Mouse (Mus musculus): ENCODE measurements around the gene Eif4g1.

Gene Eif4g1

DNA sequence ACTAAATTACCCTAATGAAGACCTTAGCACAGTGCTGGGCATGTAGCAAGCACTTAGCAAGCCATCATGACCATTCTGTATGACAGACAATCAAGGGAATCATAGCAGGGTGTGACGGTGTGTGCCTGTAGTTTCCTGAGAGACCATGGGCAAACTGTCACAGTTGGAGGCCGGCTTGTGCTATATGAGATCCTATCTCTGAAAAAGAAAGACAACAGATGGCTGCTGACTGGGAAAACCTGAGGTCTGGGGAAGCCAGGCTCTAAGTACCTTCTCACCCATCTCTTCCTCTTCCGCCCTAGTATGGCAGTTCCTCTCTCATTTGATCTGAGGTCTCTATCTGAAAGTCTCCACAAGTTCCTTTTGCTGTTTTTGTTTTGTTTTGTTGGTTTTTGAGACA, 37.7 kb downstream of the Eif4g1 start:
- DNase-seq (ENCODE audit: low spot score in 2 of 2): no peak

- peak in 1 of 2 experiments; percentile 28 for DNase-seq (ENCODE audit: low spot score in 2 of 2)
Observed at GRCm38 (mm10) chr16:20706407-20707055, 38.4 kb downstream of the Eif4g1 start.

DNA sequence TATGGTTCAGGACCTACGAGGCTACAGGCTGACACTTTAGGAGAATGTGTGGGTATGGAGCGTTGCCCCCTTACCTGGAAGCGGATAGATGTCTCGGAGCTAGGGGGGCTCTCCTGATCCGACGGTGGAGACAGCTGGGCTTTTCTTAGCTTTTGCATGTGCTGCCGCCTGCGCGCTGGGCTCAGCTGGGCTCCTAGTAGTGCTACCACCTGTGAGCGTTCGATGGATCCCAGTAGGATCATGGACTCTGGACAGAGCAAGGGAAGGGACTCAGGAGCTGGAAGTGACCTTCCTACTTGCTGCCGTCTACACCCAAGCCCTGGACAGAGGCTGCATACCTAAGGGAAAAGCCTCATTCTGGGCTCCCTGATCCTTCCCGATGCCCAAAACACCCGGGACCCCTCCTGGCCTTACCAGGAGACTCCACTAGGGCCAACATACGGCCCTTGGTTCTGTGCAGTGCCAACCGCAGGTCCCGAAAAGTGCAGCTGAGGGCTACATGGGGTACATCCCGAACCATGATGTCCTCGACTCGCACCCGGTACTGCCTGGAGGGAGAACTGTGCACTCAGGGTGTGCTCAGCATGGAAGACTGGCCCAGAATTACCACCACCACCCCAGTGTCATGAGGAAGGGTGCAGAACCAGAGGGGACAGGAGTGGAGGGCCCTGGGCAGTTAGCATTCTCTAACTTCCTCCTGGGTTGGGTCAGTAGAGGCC, 40.3 kb downstream of the Eif4g1 start:
- DNase-seq (ENCODE audit: low spot score in 2 of 2): no peak

GRCm38 (mm10) chr16:20708939-20709734, 41.0 kb downstream of the Eif4g1 start:
- peak; percentile 40 to 53 for DNase-seq (ENCODE audit: low spot score in 2 of 2)

DNA sequence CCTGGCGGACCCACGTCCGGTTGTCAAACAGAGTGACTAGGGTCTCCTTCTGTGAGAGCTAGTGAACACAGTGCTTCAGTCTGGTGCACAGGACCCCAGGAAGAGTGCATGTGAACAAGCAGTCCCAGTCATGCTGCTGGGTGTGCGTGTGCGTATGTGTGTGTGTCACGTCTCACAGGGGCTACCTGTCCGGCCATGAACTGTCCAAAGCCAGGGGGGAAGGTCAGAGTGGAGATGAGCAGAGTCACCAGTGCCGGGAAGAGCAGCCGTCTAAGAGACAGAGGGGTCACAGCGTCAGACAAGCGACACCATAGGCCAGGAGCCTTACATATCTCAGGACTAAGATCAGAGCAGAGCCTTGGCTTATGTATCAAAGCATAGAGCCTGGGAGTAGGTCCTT, 42.3 kb downstream of the Eif4g1 start:
- DNase-seq (ENCODE audit: low spot score in 2 of 2): peak in 1 of 2 experiments; percentile 24

DNA sequence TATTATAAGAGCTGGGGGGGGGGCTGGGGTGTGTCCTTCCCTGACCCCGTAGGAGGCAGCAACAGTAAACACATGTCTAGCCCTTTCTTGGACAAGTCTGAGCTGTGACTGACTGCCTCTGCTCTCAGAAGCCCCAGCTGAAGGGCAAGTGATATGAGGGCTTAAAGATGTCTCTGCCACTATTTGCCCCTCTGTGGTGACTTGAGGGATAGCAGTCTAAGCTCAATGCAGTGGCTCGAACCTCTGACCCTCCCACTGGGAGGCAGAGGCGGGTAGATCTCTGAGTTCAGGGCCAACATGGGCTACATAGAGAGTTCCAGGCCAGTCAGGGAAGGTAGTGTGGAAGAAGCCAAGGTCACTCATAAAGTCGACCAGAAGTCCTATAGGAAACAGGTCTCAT, 42.7 kb downstream of the Eif4g1 start:
- no peak for DNase-seq (ENCODE audit: low spot score in 2 of 2)

DNA sequence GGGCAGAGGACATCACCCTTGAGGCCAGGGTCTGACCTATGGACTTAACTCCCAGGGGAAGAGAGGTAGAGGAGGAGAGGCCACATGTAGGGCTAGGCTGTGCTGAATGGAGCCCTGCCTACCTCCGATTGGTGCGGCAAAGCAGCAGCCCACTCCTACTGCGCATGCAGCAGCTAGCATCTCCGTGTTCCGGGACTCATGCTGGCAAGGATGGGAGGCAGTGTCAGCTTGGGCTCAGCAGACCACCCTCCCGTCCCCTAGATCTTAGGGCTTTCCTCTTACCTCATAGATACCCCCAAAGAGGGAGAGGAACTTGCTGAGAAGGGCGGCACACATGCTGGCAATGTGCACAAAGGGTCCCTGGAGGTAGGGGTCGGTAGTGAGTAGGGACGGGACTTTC, 44.1 kb downstream of the Eif4g1 start:
- no peak for DNase-seq (ENCODE audit: low spot score in 2 of 2)

DNA sequence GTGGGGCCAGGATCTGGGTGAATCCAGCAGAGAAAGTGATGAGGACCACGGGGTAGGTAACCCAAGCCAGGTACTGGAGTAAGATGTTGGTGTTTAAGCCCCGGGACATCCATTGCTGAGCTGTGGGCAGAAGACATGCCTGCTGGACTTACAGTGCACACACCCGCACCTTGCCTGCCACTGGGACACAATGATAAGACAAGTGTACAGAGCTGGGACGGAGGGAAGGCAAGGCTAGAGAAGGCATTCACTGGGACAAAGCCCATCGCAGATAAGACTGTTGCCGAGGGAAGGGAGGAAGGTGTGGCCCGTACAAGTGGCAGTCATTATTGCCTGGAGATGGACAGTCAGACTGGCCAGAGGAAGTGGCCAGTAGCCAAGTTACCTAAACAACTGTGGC, 44.8 kb downstream of the Eif4g1 start:
- no peak for DNase-seq (ENCODE audit: low spot score in 2 of 2)

GRCm38 (mm10) chr16:20714307-20715080, 46.4 kb downstream of the Eif4g1 start:
- no peak for DNase-seq (ENCODE audit: low spot score in 2 of 2)

GRCm38 (mm10) chr16:20715161-20715560, 47.0 kb downstream of the Eif4g1 start:
- no peak for DNase-seq (ENCODE audit: low spot score in 2 of 2)

DNA sequence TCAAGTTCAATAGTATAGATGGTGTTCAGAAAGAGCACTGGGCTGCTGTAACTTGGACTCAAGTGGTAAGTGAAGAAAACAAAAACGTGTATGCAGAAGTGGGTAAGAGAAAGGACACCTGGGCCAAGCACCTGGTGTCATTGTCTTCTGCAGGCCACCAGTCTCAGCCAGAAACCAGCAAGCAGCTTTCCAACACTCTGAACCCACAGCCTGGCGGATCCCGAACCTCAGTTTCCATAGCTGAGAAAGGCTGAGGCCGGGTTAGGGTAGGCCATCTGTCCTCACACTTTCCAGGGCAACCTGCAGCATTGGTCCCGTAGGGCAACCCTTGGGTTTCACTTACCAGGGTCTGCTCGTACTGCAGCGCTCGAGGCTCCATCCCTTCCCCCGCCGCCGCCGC, 47.5 kb downstream of the Eif4g1 start:
- peak; percentile 20 to 36 for DNase-seq (ENCODE audit: low spot score in 2 of 2)

DNA sequence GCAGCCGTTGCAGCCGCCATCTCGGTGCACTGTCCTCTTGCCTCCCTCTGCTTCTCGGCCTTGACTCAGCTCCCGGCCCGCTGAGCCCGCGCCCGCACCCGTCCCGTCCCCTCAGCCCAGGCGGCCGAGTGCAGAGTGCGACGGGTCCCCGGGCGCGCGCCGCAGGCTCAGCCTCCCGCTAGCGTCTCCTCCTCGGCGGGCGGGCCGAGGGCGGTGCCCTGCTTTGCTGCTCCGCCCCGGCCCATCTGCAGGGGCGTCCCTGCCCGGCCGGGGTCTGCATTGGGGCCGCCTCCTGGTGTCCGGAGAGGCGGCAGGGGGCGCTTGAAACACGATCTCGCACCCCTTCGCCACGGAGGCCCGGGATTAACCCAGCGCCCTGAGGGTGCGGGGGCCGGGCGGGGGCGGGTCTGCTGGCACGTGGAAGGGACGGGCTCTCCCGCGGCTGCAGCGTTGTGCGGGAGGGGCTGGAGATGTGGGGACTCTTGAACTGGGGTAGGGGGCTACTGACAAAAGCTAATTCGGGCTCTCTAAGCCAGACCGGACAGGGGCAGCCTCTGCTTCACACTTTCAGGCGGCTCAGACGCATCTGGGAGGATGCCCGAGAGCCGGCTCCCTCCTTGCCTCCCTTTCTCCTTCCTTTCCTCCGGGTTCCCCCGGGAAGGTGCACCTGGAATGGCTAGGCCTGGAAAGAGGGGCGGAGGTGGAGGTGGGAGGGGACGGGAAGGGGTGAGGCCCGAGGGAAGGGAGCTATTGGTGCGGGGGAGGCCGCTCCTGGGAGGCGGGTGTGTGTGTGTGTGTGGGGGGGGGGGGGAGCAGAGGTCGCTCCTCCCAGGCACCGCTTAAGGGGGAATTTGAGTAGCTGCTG, 48.1 kb downstream of the Eif4g1 start:
- peak; percentile 75 to 81 for DNase-seq (ENCODE audit: low spot score in 2 of 2)

DNA sequence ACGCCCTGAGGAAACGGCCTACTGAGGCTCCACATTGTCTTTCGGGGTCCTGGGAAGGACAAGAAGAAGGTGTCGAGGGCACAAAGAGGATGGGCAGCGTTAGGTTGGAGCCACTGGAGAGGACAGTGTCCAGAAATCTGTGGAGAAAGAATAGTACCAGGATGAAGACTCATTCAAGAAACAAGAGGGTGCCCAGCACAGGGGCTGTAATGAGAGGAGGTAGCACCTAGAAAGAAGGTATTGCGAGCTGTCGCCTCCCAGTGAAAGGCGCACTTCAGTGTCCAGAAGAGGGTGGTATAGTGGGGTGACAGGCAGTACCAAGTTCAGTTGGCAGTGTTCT, 48.7 kb downstream of the Eif4g1 start:
- DNase-seq (ENCODE audit: low spot score in 2 of 2): peak; percentile 39 to 44

DNA sequence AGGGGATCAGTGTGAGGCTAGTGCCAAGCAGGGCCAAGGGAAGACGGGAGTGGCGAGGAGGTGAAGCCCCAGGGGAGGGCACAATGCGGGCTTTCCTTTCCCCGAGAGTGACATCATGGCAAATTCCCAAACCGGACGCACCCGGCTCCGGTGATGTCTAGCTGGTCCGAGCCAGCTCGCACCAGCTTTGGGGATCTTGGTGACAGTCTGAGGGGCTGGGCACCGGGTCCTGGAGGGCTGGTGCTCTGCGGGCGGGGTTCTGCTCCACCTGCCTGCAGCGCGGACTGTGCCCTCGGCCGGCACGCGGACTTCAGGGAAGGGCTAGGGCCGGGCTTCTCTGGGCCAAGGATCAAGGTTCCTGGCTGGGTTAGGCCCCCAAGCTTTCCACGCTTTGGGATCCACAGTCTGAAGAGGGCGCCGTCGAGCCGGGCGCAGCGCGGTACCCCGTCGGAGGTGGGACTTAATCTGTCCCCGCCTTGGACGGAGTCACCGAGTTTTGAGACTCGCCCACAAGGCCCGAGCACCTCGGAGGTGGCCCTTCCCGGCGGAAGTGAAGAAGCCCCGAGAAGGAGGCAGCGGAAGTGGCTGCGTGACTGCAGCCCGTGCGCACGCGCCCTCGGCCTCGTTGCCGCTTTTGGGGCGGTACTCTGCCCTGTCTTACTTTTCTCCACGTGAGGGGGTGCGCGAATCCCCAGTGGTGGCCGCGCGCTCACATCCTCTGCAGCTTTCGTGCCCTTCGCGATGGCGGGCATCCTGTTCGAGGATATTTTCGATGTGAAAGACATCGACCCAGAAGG, 49.3 kb downstream of the Eif4g1 start, which contains the start of the genes Polr2h and Clcn2:
Gene Polr2h, plus strand, starts transcription at position 485 of the 797 bp plus-strand sequence.
Gene Clcn2, minus strand, starts transcription at position 566 of the 797 bp plus-strand sequence.
- DNase-seq (ENCODE audit: low spot score in 2 of 2): peak; percentile 96 to 98

DNA sequence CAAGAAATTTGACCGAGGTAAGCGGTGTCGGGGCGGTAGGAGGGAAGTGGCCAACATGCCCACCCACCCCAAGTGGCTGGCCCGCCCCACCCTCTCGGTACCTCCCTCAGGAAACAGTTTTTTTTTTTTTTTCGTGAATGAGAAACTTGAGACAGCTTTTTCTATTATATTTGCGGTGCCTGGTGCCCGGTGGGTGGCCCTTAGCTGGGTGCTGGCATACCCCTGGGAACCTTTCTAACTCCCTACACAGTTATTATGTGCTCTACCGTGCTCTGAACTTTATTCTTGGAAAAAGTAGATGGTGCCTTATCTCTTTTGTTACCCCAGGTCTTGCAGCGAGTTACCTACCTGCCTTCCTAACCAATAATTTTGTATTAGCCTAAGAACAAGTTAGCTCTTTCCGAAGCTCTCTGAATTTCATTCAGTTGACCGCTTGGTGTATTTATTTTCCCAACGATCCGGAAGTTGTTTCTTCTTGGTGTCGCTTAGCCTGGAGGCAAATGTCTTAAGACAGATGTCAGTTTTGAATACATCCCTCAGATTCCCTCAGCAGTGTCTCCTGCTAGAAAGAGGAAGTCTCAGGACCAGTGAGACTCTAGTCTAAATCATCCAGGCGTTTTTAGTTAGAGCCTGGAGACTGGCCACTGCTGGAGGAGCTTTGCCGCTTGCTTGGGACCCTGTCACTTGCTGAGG, 50.0 kb downstream of the Eif4g1 start:
- peak in 1 of 2 experiments; percentile 5 for DNase-seq (ENCODE audit: low spot score in 2 of 2)

- no peak for DNase-seq (ENCODE audit: low spot score in 2 of 2)
Observed at GRCm38 (mm10) chr16:20721808-20722207, 53.7 kb downstream of the Eif4g1 start.

DNA sequence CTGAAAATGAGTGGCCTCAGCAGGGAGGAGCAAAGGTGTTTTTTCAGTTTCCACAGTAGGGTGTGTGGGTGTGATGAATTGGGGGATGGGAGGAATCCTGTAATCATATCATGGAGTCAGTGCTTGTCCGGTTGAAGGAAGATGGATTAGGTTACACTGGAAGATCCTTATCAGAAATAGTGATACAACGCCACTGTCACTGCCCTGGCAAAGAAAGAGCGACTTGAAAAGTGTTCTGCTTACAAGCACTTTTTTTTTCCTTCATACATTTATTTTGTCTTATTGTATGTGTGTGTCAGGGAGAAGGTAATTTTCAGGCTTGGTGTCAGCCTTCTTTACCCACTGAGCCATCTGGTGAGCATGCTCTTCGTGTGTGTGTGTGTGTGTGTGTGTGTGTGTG, 54.6 kb downstream of the Eif4g1 start:
- DNase-seq (ENCODE audit: low spot score in 2 of 2): no peak

DNA sequence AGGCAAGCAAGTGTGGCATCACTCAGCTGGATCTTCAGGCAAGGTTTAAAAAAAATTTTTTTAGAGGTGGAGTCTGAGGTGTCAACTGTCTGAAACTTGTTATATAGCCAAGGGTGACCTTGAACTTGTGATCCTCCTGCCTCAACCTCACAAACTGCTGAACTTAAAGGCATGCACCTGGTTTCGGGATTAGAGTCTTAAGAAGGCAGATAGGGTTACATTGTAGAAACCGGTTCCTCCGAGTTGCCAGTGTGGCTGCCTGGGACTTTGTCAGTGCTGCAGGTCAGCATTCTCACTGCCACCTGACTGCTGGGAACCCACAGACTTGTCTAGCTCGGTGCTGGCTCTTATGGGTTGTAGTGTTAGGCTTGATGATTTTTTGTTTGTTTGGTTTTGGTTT, 55.1 kb downstream of the Eif4g1 start:
- no peak for DNase-seq (ENCODE audit: low spot score in 2 of 2)

DNA sequence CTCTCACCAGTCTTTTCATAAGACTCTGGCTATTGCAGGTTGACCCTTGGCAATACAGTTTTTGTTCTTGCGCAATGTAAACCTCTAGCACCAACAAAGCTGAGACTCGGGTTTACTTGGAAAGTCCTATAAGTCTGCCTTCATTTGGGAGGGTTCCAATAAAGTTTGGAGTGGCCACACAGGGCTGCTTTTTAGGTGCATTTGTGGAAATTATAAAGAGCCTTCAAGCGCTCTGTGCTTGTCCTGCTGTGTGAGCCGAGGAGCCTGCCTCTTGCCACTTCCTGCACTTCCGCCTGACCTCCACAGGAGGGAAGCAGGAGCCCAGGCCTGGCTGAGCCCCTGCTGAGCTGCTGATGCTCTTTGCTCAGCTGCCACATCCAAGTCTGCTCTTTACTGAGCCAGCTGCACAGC, 56.2 kb downstream of the Eif4g1 start:
- peak in 1 of 2 experiments; percentile 44 for DNase-seq (ENCODE audit: low spot score in 2 of 2)
